Mouse (Mus musculus) liver, embryonic 14.5 days (tissue): Measurements from ENCODE around the gene Fes.

Source experiments
- CTCF ChIP-seq: IDR thresholded peaks from 2 replicates; pipeline ENCODE4 v1.5.1; 2016; ENCODE audit warnings: antibody characterized with exemption, low read depth, control low read depth
- EP300 ChIP-seq: IDR thresholded peaks from 2 replicates; pipeline ENCODE4 v1.6.1; 2016; ENCODE audit warnings: antibody characterized with exemption, low read depth

DNA sequence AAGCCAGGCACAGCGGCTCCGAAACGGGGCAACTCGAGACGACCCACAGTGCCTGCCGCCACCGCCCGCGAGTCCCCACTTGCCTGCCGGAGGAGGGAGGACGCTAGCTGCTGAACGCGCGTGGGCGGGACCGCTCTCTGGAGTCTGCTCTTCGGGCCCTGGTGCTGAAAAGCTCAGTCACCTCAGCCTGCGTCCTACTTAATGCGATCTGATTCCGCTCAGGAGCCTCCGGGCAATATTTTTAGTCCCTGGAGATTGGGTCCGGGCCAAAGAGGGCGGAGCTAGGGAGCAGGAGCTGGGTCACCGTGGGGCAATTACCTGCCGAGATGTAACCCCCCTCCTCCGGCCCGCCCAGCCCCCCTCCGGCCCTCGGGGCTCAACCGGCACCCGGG, 17.1 kb downstream of the Fes start:
- no peak for TF ChIP-seq CTCF
- no peak for TF ChIP-seq EP300
